Mouse (Mus musculus) kidney, adult 2 months (tissue): ENCODE data around the gene Hdac11. TPM values are rescaled to one million over a fixed set of nuclear protein-coding genes. Genes with fewer than 3 reads are reported as not detected.

Source experiments
- DNase-seq: peaks from one replicate; pipeline ENCODE4 v3.0.0; 2021
- H3K27ac ChIP-seq: fragments of 200-500 bp; 2 replicates; pipeline ENCODE4 v1.5.1; 2012; ENCODE audit warnings: low read depth, low read length, control low read depth, inconsistent platforms; ENCODE audit not compliant: insufficient read depth
- H3K27me3 ChIP-seq: fragments of 200-500 bp; replicated peaks from 2 replicates; pipeline ENCODE4 v1.6.1; 2012; ENCODE audit warnings: mild to moderate bottlenecking, moderate library complexity, low read length, inconsistent platforms; ENCODE audit not compliant: control insufficient read depth, insufficient read depth
- H3K36me3 ChIP-seq: fragments of 200-500 bp; 2 replicates; pipeline ENCODE4 v1.6.1; 2012; ENCODE audit warnings: mild to moderate bottlenecking, moderate library complexity, low read length, inconsistent platforms; ENCODE audit not compliant: control insufficient read depth, insufficient read depth
- H3K4me1 ChIP-seq: fragments of 200-500 bp; 2 replicates; pipeline ENCODE4 v1.6.1; 2011; ENCODE audit warnings: low read length; ENCODE audit not compliant: control insufficient read depth, insufficient read depth
- H3K4me3 ChIP-seq: fragments of 200-500 bp; 2 replicates; pipeline ENCODE4 v1.5.1; 2011; ENCODE audit warnings: mild to moderate bottlenecking, low read depth, low read length, control low read depth; ENCODE audit not compliant: insufficient read depth
- CTCF ChIP-seq: fragments of 200-500 bp; conservative IDR thresholded peaks from 2 replicates; pipeline ENCODE4 v1.5.1; 2011; ENCODE audit warnings: low read depth, mild to moderate bottlenecking, control low read depth, low read length, moderate library complexity, mixed read lengths; ENCODE audit not compliant: insufficient read depth, insufficient read length
- POLR2A ChIP-seq: fragments of 200-500 bp; IDR thresholded peaks from one replicate; pipeline ENCODE4 v1.6.1; 2011; ENCODE audit warnings: low read depth, low read length, control low read depth
- WGBS: fragments of 180-500 bp; shearing (Covaris S2); methylation state at CpG from one replicate; pipeline ENCODE4 v1.1.7; 2018; 5-methylcytosine and 5-hydroxymethylcytosine counted together
- polyA plus RNA-seq: library from polyadenylated mRNA; depleted of rRNA; stranded (reverse); fragments of >200 nt; gene quantifications from 2 replicates; pipeline ENCODE4 v1.2.3, GENCODE M21; 2012; rRNA removed

Hdac11 gene
- polyA plus RNA-seq, 1 experiment, result 43.5 TPM

DNA sequence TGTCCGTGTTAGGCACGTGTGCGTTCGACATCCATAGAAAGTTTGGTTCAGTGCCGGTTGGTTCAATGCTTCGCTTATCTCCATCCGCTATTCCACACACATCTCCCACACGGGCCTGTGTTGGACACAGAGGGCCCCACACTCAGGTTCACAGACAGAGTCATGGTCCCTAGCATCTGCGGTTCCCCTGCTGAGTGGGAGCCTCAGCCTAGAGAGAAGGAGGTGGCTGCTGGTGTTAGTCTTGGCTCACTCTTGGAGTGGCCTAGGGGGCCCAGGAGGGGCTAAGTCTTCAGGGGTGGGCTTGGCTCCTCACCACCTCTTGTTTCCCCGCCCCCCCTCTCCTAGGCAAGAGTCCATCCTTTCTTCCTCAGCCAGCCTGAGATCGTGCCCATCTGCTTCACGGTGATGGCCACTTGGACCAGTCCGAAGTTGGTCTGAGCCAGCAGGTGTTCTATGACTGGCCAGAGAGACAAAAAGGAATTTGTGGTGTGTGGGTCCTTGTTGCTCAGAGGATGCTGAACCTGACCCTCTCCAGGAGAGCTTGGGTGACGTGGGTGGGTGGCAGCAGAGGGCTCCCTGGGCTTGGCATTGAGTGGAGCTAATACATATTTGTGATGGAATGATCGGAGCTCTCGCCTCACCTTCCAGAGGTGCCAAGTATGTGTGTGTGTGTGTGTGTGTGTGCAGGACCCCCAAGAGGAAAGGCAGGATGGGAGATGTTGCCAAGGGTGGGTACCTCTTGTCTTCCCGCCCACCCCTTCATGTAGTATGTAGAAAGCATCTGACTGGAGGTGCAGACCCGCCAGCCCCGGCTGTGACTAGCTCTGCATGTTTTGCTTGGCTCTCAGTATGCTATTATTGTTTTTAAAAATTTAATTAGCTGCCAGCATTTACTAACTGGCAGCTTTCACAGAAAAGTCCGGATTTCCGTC is 57.1 kb downstream of the Hdac11 start:
- no peak for TF ChIP-seq POLR2A
- no peak for TF ChIP-seq CTCF
- no peaks in the 10 kb centered on the region; the same call in 1 of the 2 replicates for H3K27me3 ChIP-seq
- H3K36me3 ChIP-seq, result no peaks in the 10 kb centered on the region
- H3K27ac ChIP-seq, result no peak overlapping the region
- no peak for DNase-seq
- H3K4me3 ChIP-seq, result no peak overlapping the region
- H3K4me1 ChIP-seq, result no peaks in the 10 kb centered on the region
- WGBS, result 59% methylated on average over 21 of the region's 21 CpGs

DNA sequence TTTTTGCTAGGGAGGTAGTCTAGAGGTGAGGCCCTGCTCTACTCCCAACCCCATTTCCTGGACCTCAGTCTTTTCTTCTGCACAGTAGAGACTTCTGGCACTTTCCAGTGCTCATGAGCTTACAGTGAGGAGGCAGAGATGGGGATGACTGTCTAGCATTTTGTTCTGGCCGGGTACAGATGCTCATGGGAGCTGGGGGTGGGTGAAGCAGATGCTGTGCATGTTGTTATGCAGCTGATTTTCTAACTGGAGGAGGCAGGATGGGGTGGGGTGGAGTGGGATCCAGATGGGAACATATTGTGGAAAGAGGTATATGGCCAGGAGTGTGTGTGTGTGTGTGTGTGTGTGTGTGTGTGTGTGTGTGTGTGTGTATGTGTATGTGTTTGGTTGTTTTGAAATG is 59.0 kb downstream of the Hdac11 start:
- 72% methylated on average over 1 of the region's 1 CpGs for WGBS
- no peak for TF ChIP-seq CTCF
- no peak for TF ChIP-seq POLR2A

DNA sequence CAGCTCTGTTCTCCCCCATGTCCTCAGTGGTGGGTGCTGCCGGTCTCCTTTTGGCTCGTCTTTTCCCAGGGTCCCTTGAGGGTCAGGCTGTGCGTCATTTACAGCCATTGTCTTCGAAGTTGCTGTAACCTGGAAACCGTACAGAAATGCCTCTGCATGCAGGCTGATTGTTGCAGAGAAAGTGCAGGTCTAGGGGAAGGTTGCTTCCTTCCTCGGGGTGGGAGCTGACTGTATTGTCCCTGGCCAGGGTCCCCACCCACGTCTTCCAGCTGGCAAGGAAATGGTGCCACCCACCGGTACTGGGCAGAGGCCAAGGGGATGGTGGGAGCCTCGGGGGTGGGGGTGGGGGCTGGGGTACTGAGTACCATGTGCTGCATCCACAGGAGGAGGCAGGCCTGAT is 62.0 kb downstream of the Hdac11 start:
- no peaks in the 10 kb centered on the region for H3K27me3 ChIP-seq
- H3K4me3 ChIP-seq, result no peak overlapping the region
- no peak overlapping the region for H3K27ac ChIP-seq
- peak; percentile 3 for DNase-seq
- no peaks in the 10 kb centered on the region for H3K36me3 ChIP-seq
- no peak for TF ChIP-seq POLR2A
- no peaks in the 10 kb centered on the region for H3K4me1 ChIP-seq
- WGBS, result 57% methylated on average over 9 of the region's 9 CpGs

More for the DNA sequence above, 59.0 kb downstream of the Hdac11 start:
- Histone ChIP-seq H3K27ac (no peak overlapping the region), H3K4me3 (no peak overlapping the region), H3K27me3 (no peaks in the 10 kb centered on the region; the same call in 1 of the 2 replicates), H3K36me3 (no peaks in the 10 kb centered on the region), H3K4me1 (no peaks in the 10 kb centered on the region)
- no peak for DNase-seq

- Histone ChIP-seq H3K36me3 (no peaks in the 10 kb centered on the region), H3K4me3 (no peak overlapping the region), H3K27me3 (no peaks in the 10 kb centered on the region), H3K27ac (no peak overlapping the region), H3K4me1 (no peaks in the 10 kb centered on the region)
- 83% methylated on average over 3 of the region's 3 CpGs for WGBS
- no peak for TF ChIP-seq CTCF
- TF ChIP-seq POLR2A, result no peak
- no peak for DNase-seq
These were observed 62.4 kb downstream of the Hdac11 start for GRCm38 (mm10) chr6:91218871-91219270.

DNA sequence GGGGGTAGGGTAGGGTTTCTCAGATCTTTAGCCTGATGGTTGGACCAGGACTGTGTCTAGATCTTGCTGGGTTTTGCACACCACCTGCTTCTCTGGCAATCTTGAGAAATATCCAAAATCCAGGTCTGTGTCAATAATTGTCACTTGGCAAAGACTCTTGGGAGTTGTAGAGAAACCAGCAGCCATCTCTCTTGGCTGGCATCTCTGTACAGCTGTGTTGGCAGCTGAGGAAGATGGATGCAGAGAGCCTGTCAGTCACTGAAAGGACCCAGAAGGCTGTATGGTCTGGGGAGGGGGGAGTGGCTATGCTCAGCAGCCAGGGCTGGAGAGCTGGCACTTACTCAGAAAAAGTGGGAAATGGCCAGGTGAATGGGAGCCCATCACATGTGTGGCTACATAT is 63.6 kb downstream of the Hdac11 start:
- no peak overlapping the region for H3K27ac ChIP-seq
- H3K4me1 ChIP-seq, result no peaks in the 10 kb centered on the region
- DNase-seq, result no peak
- no peaks in the 10 kb centered on the region for H3K36me3 ChIP-seq
- H3K27me3 ChIP-seq, result no peaks in the 10 kb centered on the region
- no peak for TF ChIP-seq POLR2A
- TF ChIP-seq CTCF, result no peak
- H3K4me3 ChIP-seq, result no peak overlapping the region

DNA sequence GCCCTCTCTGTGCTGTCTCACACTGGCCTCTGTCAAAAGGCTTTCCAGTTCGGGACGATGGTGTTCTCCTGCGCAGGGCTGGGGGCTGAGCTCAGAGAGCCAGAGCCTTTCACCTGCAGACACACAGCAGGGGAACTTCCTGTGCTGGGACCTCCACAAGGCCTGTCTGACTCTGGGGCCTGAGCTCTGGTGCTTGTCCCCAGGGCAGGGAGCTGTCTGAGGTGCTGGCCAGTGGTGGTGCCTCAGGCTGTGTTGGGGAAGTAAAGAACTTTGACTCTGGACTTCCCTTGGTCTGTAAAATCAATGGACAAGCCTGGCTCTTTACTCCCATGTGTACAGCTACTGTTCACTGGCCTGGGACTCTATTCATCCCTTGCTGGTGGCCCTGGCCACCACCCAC is 64.6 kb downstream of the Hdac11 start:
- TF ChIP-seq POLR2A, result no peak
- no peak for TF ChIP-seq CTCF
- DNase-seq, result no peak
- no peaks in the 10 kb centered on the region for H3K27me3 ChIP-seq
- H3K36me3 ChIP-seq, result no peaks in the 10 kb centered on the region
- H3K4me1 ChIP-seq, result no peaks in the 10 kb centered on the region
- H3K27ac ChIP-seq, result no peak overlapping the region
- 11% methylated on average over 3 of the region's 3 CpGs for WGBS
- H3K4me3 ChIP-seq, result no peak overlapping the region

- Histone ChIP-seq H3K36me3 (no peaks in the 10 kb centered on the region), H3K27me3 (no peaks in the 10 kb centered on the region), H3K4me3 (no peak overlapping the region), H3K4me1 (no peaks in the 10 kb centered on the region), H3K27ac (no peak overlapping the region)
- no peak for TF ChIP-seq POLR2A
- TF ChIP-seq CTCF, result no peak
- peak; percentile 1 for DNase-seq
- WGBS, result 70% methylated on average over 10 of the region's 10 CpGs
These were observed 66.4 kb downstream of the Hdac11 start for GRCm38 (mm10) chr6:91222694-91223346.

Other genes with a start within 250 kb of the Hdac11 start
- 149 and 162 TPM in 2 replicates for gene Iqsec1, start 168.0 kb upstream of the Hdac11 start, polyA plus RNA-seq
- gene Nup210, start 39.8 kb upstream of the Hdac11 start, polyA plus RNA-seq, result 16.7 and 18.5 TPM in 2 replicates
- gene Fbln2, start 55.8 kb downstream of the Hdac11 start, polyA plus RNA-seq, result 12.6 and 18.0 TPM in 2 replicates